Mouse (Mus musculus) midbrain, embryonic 12.5 days (tissue): ENCODE results near the gene Dus1l. TPM values are rescaled to one million over a fixed set of nuclear protein-coding genes. Genes with fewer than 3 reads are reported as not detected.
A peak's percentile ranks its signal among the peaks of the same experiment; 100 is the strongest.
"Not testable (repeated sequence)": the region's sequence is repeated elsewhere in the genome, so short reads cannot be mapped to it uniquely, and the experiment has no call there.

ENCODE experiments used
- ATAC-seq: fragments of 200-750 bp; cut with Nextera tagmentation; 2 replicates; pipeline ENCODE4 v1.8.0; 2017; ENCODE audit warnings: low read depth, moderate TSS enrichment, moderate library complexity; ENCODE audit not compliant: low FRiP score
- H3K27ac ChIP-seq: fragments of 300-500 bp; sonication (generic); replicated peaks from 2 replicates; pipeline ENCODE4 v1.5.1; 2016; ENCODE audit warnings: mild to moderate bottlenecking
- H3K27me3 ChIP-seq: fragments of 300-500 bp; sonication (generic); 2 replicates; pipeline ENCODE4 v1.6.1; 2016; ENCODE audit warnings: mild to moderate bottlenecking
- H3K36me3 ChIP-seq: fragments of 300-500 bp; sonication (generic); 2 replicates; pipeline ENCODE4 v1.6.1; 2016
- H3K4me1 ChIP-seq: fragments of 300-500 bp; sonication (generic); 2 replicates; pipeline ENCODE4 v1.6.1; 2016
- H3K4me2 ChIP-seq: fragments of 300-500 bp; sonication (generic); replicated peaks from 2 replicates; pipeline ENCODE4 v1.6.1; 2016; ENCODE audit warnings: mild to moderate bottlenecking, moderate library complexity
- H3K4me3 ChIP-seq: fragments of 300-500 bp; sonication (generic); 2 replicates; pipeline ENCODE4 v1.5.1; 2016; ENCODE audit warnings: mild to moderate bottlenecking
- H3K9ac ChIP-seq: fragments of 300-500 bp; sonication (generic); replicated peaks from 2 replicates; pipeline ENCODE4 v1.6.1; 2016; ENCODE audit warnings: mild to moderate bottlenecking, moderate library complexity
- H3K9me3 ChIP-seq: fragments of 300-500 bp; sonication (generic); 2 replicates; pipeline ENCODE4 v1.6.1; 2016; ENCODE audit warnings: mild to moderate bottlenecking
- WGBS: fragments of 180-500 bp; shearing (Covaris S2); methylation state at CpG from one replicate; pipeline ENCODE4 v1.1.7; 2016; 5-methylcytosine and 5-hydroxymethylcytosine counted together
- polyA plus RNA-seq: library from polyadenylated mRNA; unstranded; fragments of >200 nt; fragmentation: Nextera tagmentation; extraction: Ambion mirVana; gene quantifications from 2 replicates; pipeline ENCODE4 v1.2.1, GENCODE M21; 2016

Dus1l gene
- polyA plus RNA-seq, 1 experiment from 2014 or later, result 64.2 TPM

GRCm38 (mm10) chr11:120785145-120785544, 11.1 kb downstream of the Dus1l start:
- 39% methylated on average over 9 of the region's 9 CpGs for WGBS
- H3K9me3 ChIP-seq, result no peaks in the 10 kb centered on the region
- no peak overlapping the region for H3K27ac ChIP-seq
- peak overlapping the region; percentile 80 for H3K4me3 ChIP-seq
- peaks cover 4% of the 10 kb centered on the region; the same call in 1 of the 2 replicates for H3K27me3 ChIP-seq
- H3K9ac ChIP-seq, result peak overlapping the region; percentile 84
- no peak for ATAC-seq
- peaks cover 57% of the 10 kb centered on the region for H3K36me3 ChIP-seq
- peak overlapping the region; percentile 95 for H3K4me2 ChIP-seq
- H3K4me1 ChIP-seq, result peaks cover 22% of the 10 kb centered on the region

- H3K4me1 ChIP-seq, result peaks cover 22% of the 10 kb centered on the region
- 1% methylated on average over 69 of the region's 107 CpGs for WGBS
- peak within 1 kb of the TSS; percentile 80 for H3K4me3 ChIP-seq
- peak within 1 kb of the TSS; percentile 95 for H3K4me2 ChIP-seq
- H3K9ac ChIP-seq, result peak within 1 kb of the TSS; percentile 84
- peaks cover 4% of the 10 kb centered on the region; the same call in 1 of the 2 replicates for H3K27me3 ChIP-seq
- peaks cover 52% of the 10 kb centered on the region for H3K36me3 ChIP-seq
- H3K27ac ChIP-seq, result peak within 1 kb of the TSS; percentile 46
- no peaks in the 10 kb centered on the region for H3K9me3 ChIP-seq
- ATAC-seq, result peak; percentile 81
Observed at GRCm38 (mm10) chr11:120784064-120784791, 12.0 kb downstream of the Dus1l start, which contains the start of the genes Rfng and Gps1. Gene Rfng (minus strand): TSS chr11:120784207. Gene Gps1 (plus strand): TSS chr11:120784272.

DNA sequence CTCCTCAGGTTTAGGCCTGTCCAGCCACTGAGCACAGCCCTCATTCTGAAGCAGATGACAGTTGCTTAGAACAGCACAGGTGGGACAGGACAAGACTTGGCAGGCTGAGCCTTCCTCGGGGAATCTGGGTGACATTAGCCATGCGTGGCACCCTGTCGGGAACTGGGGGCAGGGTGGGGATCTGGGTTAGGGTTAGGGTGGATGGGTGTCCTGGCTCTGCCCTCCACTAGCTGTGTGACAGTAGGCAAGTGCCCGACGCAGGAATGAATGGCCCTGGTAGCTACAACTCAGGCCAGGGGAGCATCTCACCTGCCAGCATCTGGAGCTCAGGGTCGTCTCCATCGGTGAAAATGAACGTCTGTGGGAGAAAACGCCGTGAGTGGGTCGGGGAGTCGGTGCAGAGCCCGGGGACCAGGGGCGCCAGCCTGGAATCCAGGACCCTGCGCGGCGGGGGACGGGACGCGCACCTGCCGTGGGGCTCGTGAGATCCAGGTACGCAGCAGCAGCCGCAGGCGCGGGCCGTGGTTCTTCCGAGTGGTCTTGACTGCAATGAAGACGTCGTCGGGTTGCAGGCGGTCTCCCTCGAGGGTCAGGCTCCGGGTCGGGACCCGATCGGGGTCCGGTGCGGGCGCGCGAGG, 12.7 kb downstream of the Dus1l start:
- H3K9me3 ChIP-seq, result no peaks in the 10 kb centered on the region
- ATAC-seq, result peak; percentile 29; the same call in 1 of the 2 replicates
- H3K4me2 ChIP-seq, result peak overlapping the region; percentile 94
- peaks cover 4% of the 10 kb centered on the region; the same call in 1 of the 2 replicates for H3K27me3 ChIP-seq
- 3% methylated on average over 40 of the region's 42 CpGs for WGBS
- H3K27ac ChIP-seq, result peak overlapping the region; percentile 46
- H3K4me1 ChIP-seq, result peaks cover 22% of the 10 kb centered on the region
- peaks cover 48% of the 10 kb centered on the region for H3K36me3 ChIP-seq
- peak overlapping the region; percentile 80 for H3K4me3 ChIP-seq
- peak overlapping the region; percentile 84 for H3K9ac ChIP-seq

DNA sequence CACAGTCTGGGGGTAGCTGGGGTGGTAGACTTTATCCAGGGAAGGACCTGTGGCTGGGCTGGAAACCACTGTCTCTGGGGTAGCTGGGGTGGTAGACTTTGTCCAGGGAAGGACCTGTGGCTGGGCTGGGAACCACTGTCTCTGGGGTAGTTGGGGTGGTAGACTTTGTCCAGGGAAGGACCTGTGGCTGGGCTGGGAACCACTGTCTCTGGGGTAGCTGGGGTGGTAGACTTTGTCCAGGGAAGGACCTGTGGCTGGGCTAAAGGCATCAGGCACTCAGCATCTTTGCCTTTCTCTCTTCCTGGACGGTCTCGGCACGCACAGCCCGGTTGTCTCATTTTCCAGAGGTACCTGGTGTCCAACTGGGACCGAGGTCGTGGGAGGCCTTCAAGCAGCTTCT, 14.8 kb downstream of the Dus1l start:
- H3K9ac ChIP-seq, H3K4me3 ChIP-seq, H3K4me2 ChIP-seq, H3K9me3 ChIP-seq, ATAC-seq, H3K27ac ChIP-seq, H3K27me3 ChIP-seq: not testable (repeated sequence)
- WGBS, result 94% methylated on average over 6 of the region's 6 CpGs
- Histone ChIP-seq H3K4me1 (peaks cover 22% of the 10 kb centered on the region), H3K36me3 (peaks cover 26% of the 10 kb centered on the region)

DNA sequence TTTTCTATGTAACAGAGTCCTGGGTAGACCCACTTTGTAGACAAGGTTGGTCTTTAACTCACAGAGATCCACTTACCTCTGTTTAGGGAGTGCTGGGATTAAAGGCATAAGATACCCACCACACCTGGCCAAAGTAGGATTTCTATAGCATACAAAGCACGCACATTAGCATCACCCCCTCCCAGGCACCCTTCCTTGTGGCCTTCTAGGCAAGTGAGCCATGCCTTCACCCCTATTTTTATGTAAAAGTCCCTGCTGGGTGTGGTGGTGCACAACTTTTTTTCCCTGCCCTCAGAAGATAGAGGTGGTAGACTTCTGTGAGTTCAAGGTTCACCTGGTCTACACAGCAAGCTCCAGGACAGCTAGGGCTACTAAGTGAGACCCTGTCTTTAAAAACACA, 16.3 kb downstream of the Dus1l start:
- WGBS, result 75% methylated on average over 1 of the region's 1 CpGs
- Histone ChIP-seq H3K4me3 (no peak overlapping the region), H3K27ac (no peak overlapping the region), H3K9me3 (no peaks in the 10 kb centered on the region), H3K4me1 (peaks cover 14% of the 10 kb centered on the region), H3K27me3 (peaks cover 4% of the 10 kb centered on the region; the same call in 1 of the 2 replicates), H3K36me3 (peaks cover 20% of the 10 kb centered on the region), H3K4me2 (no peak overlapping the region), H3K9ac (no peak overlapping the region)
- ATAC-seq, result no peak

DNA sequence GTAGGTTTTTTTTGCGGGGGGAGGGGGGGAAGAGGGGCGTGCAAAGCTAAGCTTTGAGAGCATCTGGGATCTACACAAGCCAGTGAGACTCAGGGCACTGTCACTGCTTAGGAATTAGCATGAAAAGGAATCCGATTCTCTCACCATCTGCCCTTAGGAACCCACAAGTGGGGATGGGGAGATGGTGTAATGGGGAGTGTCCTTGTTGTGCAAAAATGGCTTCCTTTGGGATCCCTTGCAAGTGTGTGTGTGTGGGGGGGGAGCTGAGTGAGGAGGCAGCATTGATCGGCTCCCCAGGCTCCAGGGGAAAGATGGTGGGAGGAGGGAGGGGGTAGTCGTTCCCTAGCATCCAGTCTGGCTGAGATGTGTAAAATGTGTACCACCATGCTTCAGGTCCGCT, 19.1 kb downstream of the Dus1l start:
- 30% methylated on average over 6 of the region's 6 CpGs for WGBS
- no peaks in the 10 kb centered on the region for H3K9me3 ChIP-seq
- no peak for ATAC-seq

GRCm38 (mm10) chr11:120775774-120776469, 20.3 kb downstream of the Dus1l start:
- peak; percentile 66 for ATAC-seq
- no peak overlapping the region for H3K27ac ChIP-seq
- H3K4me3 ChIP-seq, result no peak overlapping the region
- no peak overlapping the region for H3K9ac ChIP-seq
- H3K27me3 ChIP-seq, result 0 out of 2 replicates have a peak, but pooled peaks cover 4% of the 10 kb centered on the region
- H3K9me3 ChIP-seq, result no peaks in the 10 kb centered on the region
- peaks cover 7% of the 10 kb centered on the region for H3K36me3 ChIP-seq
- 31% methylated on average over 15 of the region's 15 CpGs for WGBS
- peaks cover 2% of the 10 kb centered on the region; the same call in 1 of the 2 replicates for H3K4me1 ChIP-seq
- no peak overlapping the region for H3K4me2 ChIP-seq

More for the DNA sequence above, 19.1 kb downstream of the Dus1l start:
- Histone ChIP-seq H3K27ac (no peak overlapping the region), H3K4me3 (no peak overlapping the region), H3K27me3 (0 out of 2 replicates have a peak, but pooled peaks cover 4% of the 10 kb centered on the region), H3K9ac (no peak overlapping the region; the same call in 1 of the 2 replicates), H3K4me2 (no peak overlapping the region), H3K4me1 (peaks cover 2% of the 10 kb centered on the region; the same call in 1 of the 2 replicates), H3K36me3 (peaks cover 16% of the 10 kb centered on the region)

- WGBS, result 89% methylated on average over 7 of the region's 7 CpGs
- peaks cover 2% of the 10 kb centered on the region; the same call in 1 of the 2 replicates for H3K4me1 ChIP-seq
- H3K9me3 ChIP-seq, result no peaks in the 10 kb centered on the region
- H3K4me3 ChIP-seq, result no peak overlapping the region
- no peak overlapping the region for H3K4me2 ChIP-seq
- no peaks in the 10 kb centered on the region for H3K36me3 ChIP-seq
- no peak overlapping the region for H3K9ac ChIP-seq
- no peak for ATAC-seq
- 0 out of 2 replicates have a peak, but pooled peaks cover 4% of the 10 kb centered on the region for H3K27me3 ChIP-seq
- no peak overlapping the region for H3K27ac ChIP-seq
Observed at GRCm38 (mm10) chr11:120773463-120774190, 22.6 kb downstream of the Dus1l start.

DNA sequence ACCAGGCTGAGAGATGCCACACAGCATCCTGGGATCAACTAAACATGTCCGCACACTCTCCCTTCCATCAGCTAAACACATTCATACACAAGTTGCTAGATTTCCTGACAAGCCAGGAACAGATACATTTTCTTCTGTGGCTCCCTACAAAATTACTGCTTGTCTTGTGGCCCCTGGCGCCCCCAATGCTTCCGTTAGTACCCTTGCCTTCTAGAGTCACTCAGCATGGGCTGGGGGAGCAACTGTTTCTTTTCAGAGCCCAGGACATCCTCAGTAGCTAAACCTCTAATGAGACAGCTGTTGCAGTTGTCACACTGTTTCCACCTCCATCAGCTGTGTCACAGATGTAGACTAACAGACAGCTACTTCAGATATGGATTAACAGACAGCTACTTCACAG, 23.5 kb downstream of the Dus1l start:
- WGBS, result 82% methylated on average over 3 of the region's 3 CpGs
- no peak overlapping the region for H3K4me3 ChIP-seq
- 0 out of 2 replicates have a peak, but pooled peaks cover 4% of the 10 kb centered on the region for H3K27me3 ChIP-seq
- H3K9me3 ChIP-seq, result no peaks in the 10 kb centered on the region
- ATAC-seq, result no peak
- H3K9ac ChIP-seq, result no peak overlapping the region
- no peaks in the 10 kb centered on the region for H3K36me3 ChIP-seq
- H3K27ac ChIP-seq, result no peak overlapping the region
- peaks cover 2% of the 10 kb centered on the region; the same call in 1 of the 2 replicates for H3K4me1 ChIP-seq
- H3K4me2 ChIP-seq, result no peak overlapping the region

GRCm38 (mm10) chr11:120768206-120768605, 28.0 kb downstream of the Dus1l start:
- Histone ChIP-seq H3K4me2 (no peak overlapping the region), H3K27ac (no peak overlapping the region), H3K4me3 (no peak overlapping the region), H3K9me3 (no peaks in the 10 kb centered on the region), H3K4me1 (no peaks in the 10 kb centered on the region), H3K36me3 (no peaks in the 10 kb centered on the region), H3K9ac (no peak overlapping the region), H3K27me3 (peaks cover 5% of the 10 kb centered on the region)
- ATAC-seq, result no peak
- WGBS, result 63% methylated on average over 1 of the region's 1 CpGs

DNA sequence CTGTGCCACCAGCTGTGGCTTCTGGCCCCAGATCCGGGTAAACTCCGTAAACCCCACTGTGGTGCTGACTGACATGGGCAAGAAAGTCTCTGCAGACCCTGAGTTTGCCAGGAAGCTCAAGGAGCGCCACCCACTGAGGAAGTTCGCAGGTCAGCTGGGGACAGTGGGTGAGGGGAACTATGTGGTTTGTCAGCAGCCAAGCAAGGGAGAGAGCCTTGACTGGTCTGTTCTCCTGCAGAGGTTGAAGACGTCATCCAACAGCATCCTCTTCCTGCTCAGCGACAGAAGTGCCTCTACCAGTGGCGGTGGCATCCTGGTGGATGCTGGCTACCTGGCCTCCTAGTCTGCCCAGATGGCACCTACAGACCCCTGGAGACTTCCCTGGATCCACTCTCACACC, 29.2 kb downstream of the Dus1l start:
- H3K4me3 ChIP-seq, H3K27ac ChIP-seq, H3K4me1 ChIP-seq, H3K9ac ChIP-seq, H3K36me3 ChIP-seq, H3K4me2 ChIP-seq, ATAC-seq, H3K9me3 ChIP-seq: not testable (repeated sequence)
- peaks cover 15% of the 10 kb centered on the region for H3K27me3 ChIP-seq
- WGBS, result 82% methylated on average over 5 of the region's 7 CpGs
